Mouse (Mus musculus) G1E-ER4 (cell line): ENCODE data around the gene Pou2af1. TPM values are rescaled to one million over a fixed set of nuclear protein-coding genes. Genes with fewer than 3 reads are reported as not detected.

ENCODE experiments used
- GATA1 ChIP-seq: IDR thresholded peaks from one replicate; pipeline ENCODE4 v1.8.0; 2012; ENCODE audit warnings: low read length, inconsistent platforms
- polyA plus RNA-seq: library from polyadenylated mRNA; stranded (reverse); fragments of >175 nt; gene quantifications from 2 replicates; pipeline ENCODE4 v1.2.3, GENCODE M21; 2012

Pou2af1 gene
- not detected in 2 replicates for polyA plus RNA-seq

GRCm38 (mm10) chr9:51213023-51213728 is at the start of gene Pou2af1:
Gene Pou2af1 (plus strand): TSS chr9:51213708.
- TF ChIP-seq GATA1, result no peak

- no peak for TF ChIP-seq GATA1
These were observed 49.5 kb upstream of the Pou2af1 start for GRCm38 (mm10) chr9:51163989-51164388.

- no peak for TF ChIP-seq GATA1
These were observed 48.0 kb upstream of the Pou2af1 start, which contains the start of gene Gm32742 for GRCm38 (mm10) chr9:51165312-51166180. Gene Gm32742 (minus strand): TSS chr9:51165517.

- no peak for TF ChIP-seq GATA1
These were observed 45.6 kb upstream of the Pou2af1 start for GRCm38 (mm10) chr9:51167954-51168353.

- TF ChIP-seq GATA1, result no peak
These were observed 44.8 kb upstream of the Pou2af1 start for GRCm38 (mm10) chr9:51168698-51169097.

GRCm38 (mm10) chr9:51169133-51169532 is 44.4 kb upstream of the Pou2af1 start:
- no peak for TF ChIP-seq GATA1

GRCm38 (mm10) chr9:51170298-51170697 is 43.2 kb upstream of the Pou2af1 start:
- TF ChIP-seq GATA1, result no peak

- peak; percentile 30 for TF ChIP-seq GATA1
These were observed 38.5 kb upstream of the Pou2af1 start for GRCm38 (mm10) chr9:51174890-51175464.

GRCm38 (mm10) chr9:51175722-51176121 is 37.8 kb upstream of the Pou2af1 start:
- no peak for TF ChIP-seq GATA1

GRCm38 (mm10) chr9:51178297-51178696 is 35.2 kb upstream of the Pou2af1 start:
- no peak for TF ChIP-seq GATA1

- TF ChIP-seq GATA1, result no peak
These were observed 32.9 kb upstream of the Pou2af1 start for GRCm38 (mm10) chr9:51180621-51181020.

GRCm38 (mm10) chr9:51182716-51183710 is 30.5 kb upstream of the Pou2af1 start:
- no peak for TF ChIP-seq GATA1

- no peak for TF ChIP-seq GATA1
These were observed 28.1 kb upstream of the Pou2af1 start for GRCm38 (mm10) chr9:51185386-51185785.

GRCm38 (mm10) chr9:51185871-51186270 is 27.6 kb upstream of the Pou2af1 start:
- TF ChIP-seq GATA1, result no peak

GRCm38 (mm10) chr9:51190655-51191054 is 22.9 kb upstream of the Pou2af1 start:
- TF ChIP-seq GATA1, result no peak
